Mouse (Mus musculus) spleen, postnatal 14 days (tissue): ENCODE data around the gene Smim24.

Source experiments
- DNase-seq, 2 experiments: peaks; one replicate each; pipeline ENCODE4 v3.0.0; 2021 to 2022; ENCODE audit warnings: low spot score in 2 of 2

Gene Smim24

DNA sequence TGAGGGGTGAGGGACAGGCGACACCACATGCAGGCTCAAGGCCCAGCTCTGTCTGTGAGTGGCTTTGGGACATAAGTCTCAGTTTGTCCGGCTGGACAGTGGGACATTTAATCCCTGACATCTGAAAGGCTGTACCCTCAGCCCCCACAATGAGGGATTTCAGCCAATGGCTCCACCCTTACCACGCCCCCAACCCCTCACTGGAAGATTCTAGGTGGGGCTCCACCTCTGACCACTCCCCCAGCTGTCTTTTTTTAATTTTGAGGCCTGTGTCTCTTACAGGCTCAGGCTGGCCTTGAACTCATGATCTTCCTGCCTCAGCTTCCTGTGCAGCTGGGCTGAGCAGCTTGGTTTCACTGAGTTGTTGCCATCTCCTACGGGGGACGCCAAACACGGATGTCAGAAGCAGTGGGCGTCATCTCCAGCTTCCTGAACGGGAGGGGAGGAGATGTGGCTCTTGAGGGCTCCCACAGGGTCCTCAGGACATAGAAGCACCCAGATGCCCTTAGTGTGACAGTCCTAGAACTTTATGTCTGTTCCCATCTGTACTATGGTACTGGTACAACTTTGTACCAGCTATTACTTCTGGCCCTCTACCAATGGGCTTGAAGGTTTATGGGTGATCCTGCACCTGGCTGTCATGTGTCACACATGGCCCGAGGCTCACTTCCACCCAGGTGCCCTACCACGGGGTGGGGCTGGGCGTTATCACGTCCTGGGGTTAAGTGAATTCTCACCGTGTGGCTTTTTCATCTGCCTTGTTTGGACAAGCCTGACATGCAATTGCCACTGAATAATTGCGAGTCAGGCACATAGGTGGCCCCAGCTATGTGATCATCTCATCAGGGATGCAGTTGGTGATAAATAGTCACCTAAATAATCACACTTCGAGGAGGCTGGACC lies 41.8 kb downstream of the Smim24 start:
- no peak for DNase-seq

DNA sequence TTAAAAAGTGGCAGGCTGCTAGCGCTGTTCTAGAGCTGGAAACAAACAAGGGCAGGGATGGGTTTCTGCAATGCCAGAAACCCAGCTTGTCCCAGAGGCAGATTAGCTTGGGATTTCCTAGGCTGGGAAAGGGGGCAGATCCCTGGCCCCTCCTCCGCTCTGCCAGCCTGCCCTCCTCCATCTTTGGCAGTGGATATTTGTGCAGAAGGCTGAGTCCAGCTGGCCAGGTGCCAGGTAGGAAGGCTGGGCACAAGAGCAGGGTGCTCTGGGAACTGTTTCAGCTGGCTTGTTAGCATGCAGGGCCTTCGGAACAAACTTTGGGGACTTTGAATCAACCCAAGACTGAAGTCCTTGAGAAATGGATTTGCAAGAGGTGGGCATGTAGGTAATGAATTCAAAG lies 42.6 kb downstream of the Smim24 start:
- no peak for DNase-seq

DNA sequence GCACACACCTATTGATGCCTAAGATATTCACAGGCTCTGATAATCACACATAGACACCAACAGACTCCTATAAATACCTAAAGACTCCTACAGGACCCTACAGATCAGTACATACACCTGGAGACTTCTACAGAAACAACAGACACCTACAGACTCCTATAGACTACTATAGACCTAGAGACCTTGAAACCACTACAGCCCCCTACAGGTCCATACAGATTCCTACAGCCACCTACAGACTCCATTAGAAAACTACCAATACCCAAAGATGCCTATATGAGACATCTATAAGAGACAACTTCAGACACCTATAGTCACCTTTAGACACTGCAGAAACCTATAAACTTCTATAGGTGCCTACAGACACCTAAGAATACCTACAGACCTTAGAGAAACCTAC lies 48.2 kb downstream of the Smim24 start:
- DNase-seq = no peak
